Mouse (Mus musculus): ENCODE results near the gene Reln. TPM values are rescaled to one million over a fixed set of nuclear protein-coding genes. Genes with fewer than 3 reads are reported as not detected.

Reln gene
- polyA plus RNA-seq, 1 experiment from 2014 or later = 2.8 TPM

- no peak for ATAC-seq (ENCODE audit: insufficient number of reproducible peaks, insufficient read depth, low FRiP score, low read depth)
- Histone ChIP-seq H3K27me3 (ENCODE audit: control insufficient read depth, insufficient read depth, low read length) (no peaks in the 10 kb centered on the region), H3K9me3 (ENCODE audit: control insufficient read depth, low read length) (no peaks in the 10 kb centered on the region), H3K4me1 (ENCODE audit: control insufficient read depth in 2 of 2, insufficient read depth in 2 of 2, low read length in 2 of 2) (peaks cover 0 to 12% of the 10 kb centered on the region in 2 experiments; a peak in 3 of 4 replicates), H3K36me3 (ENCODE audit: control insufficient read depth, insufficient read depth, low read length) (no peaks in the 10 kb centered on the region), H3K4me3 (ENCODE audit: control insufficient read depth in 1 of 2, insufficient read depth in 1 of 2, low read depth in 1 of 2, low read length in 2 of 2) (no peak overlapping the region), H3K27ac (replicated peaks in 1 of 2; ENCODE audit: control insufficient read depth in 1 of 2, insufficient read depth in 1 of 2, low read depth in 2 of 2, low read length in 2 of 2) (no peak overlapping the region), H3K9ac (ENCODE audit: low read length) (no peak overlapping the region), H3K4me2 (ENCODE audit: low read length) (no peak overlapping the region)
- WGBS = 90% methylated on average over 7 of the region's 7 CpGs
Measured at GRCm38 (mm10) chr5:22191784-22192183, 152.7 kb downstream of the Reln start.

- 52% methylated on average over 3 of the region's 3 CpGs for WGBS
Measured at GRCm38 (mm10) chr5:22190333-22190732, 154.2 kb downstream of the Reln start.

GRCm38 (mm10) chr5:22187599-22187998, 156.9 kb downstream of the Reln start:
- ATAC-seq (ENCODE audit: insufficient number of reproducible peaks, insufficient read depth, low FRiP score, low read depth) = no peak
- Histone ChIP-seq H3K9me3 (ENCODE audit: control insufficient read depth, low read length) (no peaks in the 10 kb centered on the region), H3K4me3 (ENCODE audit: control insufficient read depth in 1 of 2, insufficient read depth in 1 of 2, low read depth in 1 of 2, low read length in 2 of 2) (no peak overlapping the region), H3K36me3 (ENCODE audit: control insufficient read depth, insufficient read depth, low read length) (no peaks in the 10 kb centered on the region), H3K4me2 (ENCODE audit: low read length) (no peak overlapping the region), H3K4me1 (ENCODE audit: control insufficient read depth in 2 of 2, insufficient read depth in 2 of 2, low read length in 2 of 2) (peaks cover 0 to 8% of the 10 kb centered on the region in 2 experiments; a peak in 2 of 4 replicates), H3K27me3 (ENCODE audit: control insufficient read depth, insufficient read depth, low read length) (no peaks in the 10 kb centered on the region), H3K27ac (replicated peaks in 1 of 2; ENCODE audit: control insufficient read depth in 1 of 2, insufficient read depth in 1 of 2, low read depth in 2 of 2, low read length in 2 of 2) (no peak overlapping the region; a peak in 1 of 4 replicates), H3K9ac (ENCODE audit: low read length) (no peak overlapping the region)
- WGBS = 49% methylated on average over 3 of the region's 3 CpGs

More at GRCm38 (mm10) chr5:22190333-22190732, 154.2 kb downstream of the Reln start:
- Histone ChIP-seq H3K27ac (replicated peaks in 1 of 2; ENCODE audit: control insufficient read depth in 1 of 2, insufficient read depth in 1 of 2, low read depth in 2 of 2, low read length in 2 of 2) (no peak overlapping the region), H3K27me3 (ENCODE audit: control insufficient read depth, insufficient read depth, low read length) (no peaks in the 10 kb centered on the region), H3K4me2 (ENCODE audit: low read length) (no peak overlapping the region), H3K4me3 (ENCODE audit: control insufficient read depth in 1 of 2, insufficient read depth in 1 of 2, low read depth in 1 of 2, low read length in 2 of 2) (no peak overlapping the region), H3K4me1 (ENCODE audit: control insufficient read depth in 2 of 2, insufficient read depth in 2 of 2, low read length in 2 of 2) (peaks cover 0 to 8% of the 10 kb centered on the region in 2 experiments; a peak in 2 of 4 replicates), H3K9me3 (ENCODE audit: control insufficient read depth, low read length) (no peaks in the 10 kb centered on the region), H3K36me3 (ENCODE audit: control insufficient read depth, insufficient read depth, low read length) (no peaks in the 10 kb centered on the region), H3K9ac (ENCODE audit: low read length) (no peak overlapping the region)
- no peak for ATAC-seq (ENCODE audit: insufficient number of reproducible peaks, insufficient read depth, low FRiP score, low read depth)

- H3K36me3 ChIP-seq (ENCODE audit: control insufficient read depth, insufficient read depth, low read length) = no peaks in the 10 kb centered on the region
- no peak overlapping the region for H3K4me3 ChIP-seq (ENCODE audit: control insufficient read depth in 1 of 2, insufficient read depth in 1 of 2, low read depth in 1 of 2, low read length in 2 of 2)
- H3K9me3 ChIP-seq (ENCODE audit: control insufficient read depth, low read length) = no peaks in the 10 kb centered on the region
- peak; percentile 71 for ATAC-seq (ENCODE audit: insufficient number of reproducible peaks, insufficient read depth, low FRiP score, low read depth)
- no peak overlapping the region for H3K9ac ChIP-seq (ENCODE audit: low read length)
- WGBS = 7% methylated on average over 5 of the region's 5 CpGs
- H3K27me3 ChIP-seq (ENCODE audit: control insufficient read depth, insufficient read depth, low read length) = no peaks in the 10 kb centered on the region
- no peak overlapping the region for H3K27ac ChIP-seq (replicated peaks in 1 of 2; ENCODE audit: control insufficient read depth in 1 of 2, insufficient read depth in 1 of 2, low read depth in 2 of 2, low read length in 2 of 2)
- H3K4me2 ChIP-seq (ENCODE audit: low read length) = no peak overlapping the region
- H3K4me1 ChIP-seq (ENCODE audit: control insufficient read depth in 2 of 2, insufficient read depth in 2 of 2, low read length in 2 of 2) = 0 out of 4 replicates have a peak, but pooled peaks cover 0 to 3% of the 10 kb centered on the region in 2 experiments
Measured at GRCm38 (mm10) chr5:22176480-22176879, 168.0 kb downstream of the Reln start.

- Histone ChIP-seq H3K27me3 (ENCODE audit: control insufficient read depth, insufficient read depth, low read length) (no peaks in the 10 kb centered on the region), H3K4me3 (ENCODE audit: control insufficient read depth in 1 of 2, insufficient read depth in 1 of 2, low read depth in 1 of 2, low read length in 2 of 2) (no peak overlapping the region), H3K4me1 (ENCODE audit: control insufficient read depth in 2 of 2, insufficient read depth in 2 of 2, low read length in 2 of 2) (0 out of 4 replicates have a peak, but pooled peaks cover 0 to 3% of the 10 kb centered on the region in 2 experiments), H3K9ac (ENCODE audit: low read length) (no peak overlapping the region), H3K36me3 (ENCODE audit: control insufficient read depth, insufficient read depth, low read length) (no peaks in the 10 kb centered on the region), H3K9me3 (ENCODE audit: control insufficient read depth, low read length) (no peaks in the 10 kb centered on the region), H3K27ac (replicated peaks in 1 of 2; ENCODE audit: control insufficient read depth in 1 of 2, insufficient read depth in 1 of 2, low read depth in 2 of 2, low read length in 2 of 2) (no peak overlapping the region), H3K4me2 (ENCODE audit: low read length) (no peak overlapping the region)
- no peak for ATAC-seq (ENCODE audit: insufficient number of reproducible peaks, insufficient read depth, low FRiP score, low read depth)
- 81% methylated on average over 5 of the region's 5 CpGs for WGBS
Measured at GRCm38 (mm10) chr5:22171336-22171735, 173.2 kb downstream of the Reln start.

- H3K27ac ChIP-seq (replicated peaks in 1 of 2; ENCODE audit: control insufficient read depth in 1 of 2, insufficient read depth in 1 of 2, low read depth in 2 of 2, low read length in 2 of 2) = no peak overlapping the region
- WGBS = 54% methylated on average over 10 of the region's 10 CpGs
- no peaks in the 10 kb centered on the region for H3K36me3 ChIP-seq (ENCODE audit: control insufficient read depth, insufficient read depth, low read length)
- H3K9me3 ChIP-seq (ENCODE audit: control insufficient read depth, low read length) = no peaks in the 10 kb centered on the region
- H3K9ac ChIP-seq (ENCODE audit: low read length) = no peak overlapping the region
- ATAC-seq (ENCODE audit: insufficient number of reproducible peaks, insufficient read depth, low FRiP score, low read depth) = no peak; the same call in 1 of the 2 replicates
- H3K27me3 ChIP-seq (ENCODE audit: control insufficient read depth, insufficient read depth, low read length) = no peaks in the 10 kb centered on the region
- no peak overlapping the region for H3K4me3 ChIP-seq (ENCODE audit: control insufficient read depth in 1 of 2, insufficient read depth in 1 of 2, low read depth in 1 of 2, low read length in 2 of 2)
- H3K4me2 ChIP-seq (ENCODE audit: low read length) = no peak overlapping the region
- H3K4me1 ChIP-seq (ENCODE audit: control insufficient read depth in 2 of 2, insufficient read depth in 2 of 2, low read length in 2 of 2) = peaks cover 13 to 19% of the 10 kb centered on the region in 2 experiments
Measured at GRCm38 (mm10) chr5:22164060-22164934, 180.2 kb downstream of the Reln start.

GRCm38 (mm10) chr5:22160935-22161334, 183.6 kb downstream of the Reln start:
- H3K4me1 ChIP-seq (ENCODE audit: control insufficient read depth in 2 of 2, insufficient read depth in 2 of 2, low read length in 2 of 2) = peaks cover 13 to 19% of the 10 kb centered on the region in 2 experiments
- H3K9ac ChIP-seq (ENCODE audit: low read length) = no peak overlapping the region
- H3K9me3 ChIP-seq (ENCODE audit: control insufficient read depth, low read length) = no peaks in the 10 kb centered on the region
- no peaks in the 10 kb centered on the region for H3K36me3 ChIP-seq (ENCODE audit: control insufficient read depth, insufficient read depth, low read length)
- no peak overlapping the region for H3K4me3 ChIP-seq (ENCODE audit: control insufficient read depth in 1 of 2, insufficient read depth in 1 of 2, low read depth in 1 of 2, low read length in 2 of 2)
- H3K4me2 ChIP-seq (ENCODE audit: low read length) = no peak overlapping the region
- WGBS = 7% methylated on average over 2 of the region's 2 CpGs
- ATAC-seq (ENCODE audit: insufficient number of reproducible peaks, insufficient read depth, low FRiP score, low read depth) = no peak
- H3K27me3 ChIP-seq (ENCODE audit: control insufficient read depth, insufficient read depth, low read length) = no peaks in the 10 kb centered on the region
- H3K27ac ChIP-seq (replicated peaks in 1 of 2; ENCODE audit: control insufficient read depth in 1 of 2, insufficient read depth in 1 of 2, low read depth in 2 of 2, low read length in 2 of 2) = peak overlapping the region; percentile 3 to 47; a peak in 3 of 4 replicates
